Mouse (Mus musculus): ENCODE data around the gene Atg9b.

DNA sequence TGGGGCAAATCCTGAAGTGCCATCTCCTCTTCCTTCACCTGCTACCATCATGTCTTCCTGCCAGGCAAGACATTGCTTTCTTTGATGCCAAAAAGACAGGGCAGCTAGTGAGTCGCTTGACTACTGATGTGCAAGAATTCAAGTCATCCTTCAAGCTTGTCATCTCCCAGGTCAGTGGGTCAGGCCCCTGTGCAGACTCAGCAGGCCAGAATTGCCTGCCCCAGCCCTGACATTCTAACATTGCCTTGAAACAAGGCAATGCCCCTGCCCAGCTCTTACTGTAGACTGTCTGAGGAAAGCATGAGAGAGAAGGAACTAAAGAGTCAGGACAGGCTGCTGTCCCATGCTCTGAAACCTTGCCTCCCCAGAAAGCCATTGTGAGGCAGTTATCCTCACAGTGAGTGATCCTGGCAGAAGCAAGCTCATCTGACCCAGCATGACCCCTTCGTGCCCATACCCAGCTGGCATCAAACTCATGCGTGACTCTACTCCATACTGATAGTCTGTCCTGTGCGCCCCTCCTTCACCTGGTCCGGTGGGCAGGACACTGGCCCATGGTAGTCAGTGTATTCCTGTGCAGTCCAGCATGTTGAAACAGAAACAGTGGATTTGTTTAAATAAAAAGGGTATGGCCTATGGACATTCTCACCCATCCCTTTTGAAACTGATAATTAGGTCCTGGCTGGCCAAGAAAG lies 9.1 kb upstream of the Atg9b start:
- TF ChIP-seq CTCF (IDR thresholded peaks at IDR 0.05; ENCODE audit: low read depth) (no peak), EP300 (IDR thresholded peaks at IDR 0.05; ENCODE audit: low read depth) (no peak)

Measured in liver, postnatal 0 days (tissue).